Mouse (Mus musculus) lung, postnatal 25 days (tissue): Measurements from ENCODE around the gene Ddias.
A peak's percentile ranks its signal among the peaks of the same experiment; 100 is the strongest.
"Not testable (repeated sequence)": the region's sequence is repeated elsewhere in the genome, so short reads cannot be mapped to it uniquely, and the experiment has no call there.

Source experiments
- DNase-seq: peaks from one replicate; pipeline ENCODE4 v3.0.0; 2022; ENCODE audit warnings: low spot score

Ddias gene

DNA sequence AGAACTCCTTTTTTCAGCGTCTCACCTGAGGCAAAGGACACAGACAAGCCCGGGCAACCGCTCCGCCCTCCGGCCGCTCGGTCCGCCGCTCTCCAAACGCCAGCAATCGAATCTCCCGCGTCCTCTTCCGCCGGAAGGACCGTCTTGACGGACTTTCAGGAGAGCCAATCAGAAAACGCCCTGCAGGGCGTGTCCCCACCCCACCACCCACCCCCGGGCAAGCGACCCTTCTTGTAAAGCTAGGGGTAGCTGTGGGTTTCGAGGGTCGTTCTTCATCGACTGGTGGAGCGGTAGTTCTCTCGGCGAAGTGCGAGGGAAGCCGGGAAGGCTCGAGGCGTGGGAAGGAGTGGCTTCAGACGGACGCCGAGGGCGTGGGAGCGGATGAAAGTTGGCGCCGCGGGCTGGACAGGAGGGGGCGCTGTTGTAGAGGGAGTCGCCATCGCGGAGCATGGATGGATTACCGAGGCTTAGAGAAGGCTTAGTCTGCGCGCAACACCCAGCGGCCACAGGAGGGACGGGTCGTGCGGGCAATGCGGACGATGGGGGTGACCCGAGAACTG lies at the start of gene Ddias, which contains the start of gene Prcp:
TSS of gene Ddias (minus strand) at position 132 of the 560 bp plus-strand sequence.
TSS of gene Prcp (plus strand) at position 355 of the 560 bp plus-strand sequence.
- DNase-seq: peak; percentile 93

DNA sequence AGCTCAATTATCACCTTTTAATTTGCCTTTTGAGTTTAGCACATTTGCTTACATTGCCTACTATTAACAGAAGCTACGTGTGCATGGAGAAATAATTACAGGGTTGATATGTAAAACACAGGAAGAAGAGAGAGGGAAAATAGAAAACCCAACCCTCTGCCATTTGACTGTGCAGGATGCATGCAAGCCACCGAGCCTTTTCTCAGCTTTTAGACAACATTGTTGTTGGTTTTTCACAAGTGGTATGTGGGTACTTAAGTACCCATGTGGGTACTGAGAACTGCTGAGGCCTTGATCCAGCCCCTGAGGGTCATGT lies 46.8 kb upstream of the Ddias start:
- no peak for DNase-seq

DNA sequence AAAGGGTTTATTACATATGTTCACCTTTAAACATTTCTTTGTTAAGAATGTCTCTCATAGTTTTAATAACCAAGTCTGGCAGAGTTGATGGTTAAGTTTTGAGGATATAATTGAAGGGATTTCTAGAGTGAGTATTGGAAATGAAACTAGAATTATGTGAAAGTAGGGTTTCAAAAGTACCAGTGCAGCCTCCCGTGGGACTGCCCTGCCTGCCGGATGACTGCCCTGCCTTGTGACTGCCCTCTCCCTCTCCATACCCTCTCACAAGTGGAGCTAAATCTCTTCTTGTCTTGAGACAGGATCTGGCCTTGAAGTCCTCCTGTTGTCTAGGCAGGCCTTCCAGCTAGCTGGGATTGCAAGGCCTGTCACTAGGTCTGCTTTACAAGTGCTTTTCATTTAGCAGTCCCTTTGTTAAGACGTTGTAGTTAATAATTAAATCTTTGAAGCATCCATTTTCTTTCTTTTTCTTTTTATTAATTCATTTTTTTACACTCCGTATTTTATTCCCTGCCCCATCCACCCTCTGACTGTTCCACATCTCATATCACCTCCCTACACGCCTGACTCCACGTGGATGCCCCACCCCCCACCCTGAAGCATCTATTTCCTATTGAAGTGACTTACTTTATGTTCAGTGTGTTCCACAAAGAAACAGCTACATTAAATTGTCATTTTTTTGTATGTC lies 46.3 kb upstream of the Ddias start:
- DNase-seq: no peak

DNA sequence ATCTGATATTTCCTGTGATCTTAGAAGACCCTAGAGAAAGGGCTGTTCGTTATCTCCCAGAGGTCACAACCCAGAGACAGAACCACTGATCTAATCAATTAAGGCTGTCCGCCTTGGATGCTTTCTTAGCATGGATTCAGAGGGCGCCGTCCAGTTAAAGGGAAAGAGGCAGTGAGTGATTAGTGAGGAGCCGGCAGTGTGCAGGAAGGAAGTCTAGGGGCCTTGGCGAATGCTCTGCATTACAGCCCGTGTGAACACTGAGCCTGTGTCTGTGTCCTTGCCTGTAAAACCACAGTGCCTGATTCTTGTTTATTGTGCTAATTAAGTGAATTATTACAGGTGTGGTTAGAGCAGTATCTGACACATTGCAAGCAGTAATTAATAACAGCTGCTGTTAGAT lies 30.2 kb upstream of the Ddias start:
- not testable (repeated sequence) for DNase-seq

DNA sequence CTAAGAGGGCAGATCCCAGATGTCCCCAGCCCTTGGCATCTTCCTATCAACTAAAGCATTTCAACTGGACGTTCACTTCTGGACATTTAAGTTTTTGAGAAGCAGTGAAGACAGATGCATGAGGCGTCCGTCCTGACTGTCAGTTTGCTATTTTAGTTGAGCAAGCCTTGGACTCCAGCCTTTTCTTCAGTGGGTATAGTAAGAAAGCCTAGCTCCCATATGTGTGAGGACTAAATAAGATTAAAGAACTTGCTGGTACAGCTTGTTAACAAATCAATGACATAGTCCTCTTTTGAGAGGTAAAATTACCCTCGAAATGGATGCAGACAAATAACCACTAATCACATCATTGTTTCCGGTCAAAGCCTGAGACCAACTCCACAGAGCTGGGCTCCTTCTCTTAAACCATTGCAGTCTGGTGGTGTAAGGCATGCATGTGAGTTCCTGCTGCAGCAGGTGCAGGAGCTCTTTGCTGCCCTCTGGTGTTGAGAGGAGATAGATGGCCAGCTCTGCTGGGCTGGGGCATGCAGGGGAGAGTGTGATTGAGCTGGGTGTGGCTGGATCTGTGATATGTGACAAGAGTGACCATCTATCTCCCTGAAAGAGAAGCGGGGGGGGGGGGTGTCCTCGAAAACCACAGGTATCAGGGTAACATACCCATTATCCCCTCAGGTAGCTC lies 29.5 kb upstream of the Ddias start:
- DNase-seq: peak; percentile 73

DNA sequence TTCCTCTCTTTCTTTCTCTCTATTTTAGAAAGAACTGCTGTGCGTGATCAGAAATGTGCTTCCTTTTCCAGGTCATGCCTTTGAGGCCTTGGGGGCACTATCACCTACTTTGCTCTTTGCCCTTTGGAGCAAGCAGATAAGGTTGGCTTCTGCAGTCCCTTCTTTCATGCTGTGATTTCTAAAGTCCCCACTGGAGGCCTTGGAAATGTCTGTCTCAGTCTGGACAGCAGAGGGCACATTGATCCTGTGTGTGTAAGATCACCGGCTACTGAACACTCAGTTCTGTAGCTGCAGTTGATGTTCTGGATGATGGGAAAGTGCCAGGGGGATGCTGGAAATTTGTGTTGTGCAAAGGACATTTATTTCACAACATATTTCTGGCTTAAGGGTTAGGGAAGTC lies 23.0 kb upstream of the Ddias start:
- DNase-seq: no peak

DNA sequence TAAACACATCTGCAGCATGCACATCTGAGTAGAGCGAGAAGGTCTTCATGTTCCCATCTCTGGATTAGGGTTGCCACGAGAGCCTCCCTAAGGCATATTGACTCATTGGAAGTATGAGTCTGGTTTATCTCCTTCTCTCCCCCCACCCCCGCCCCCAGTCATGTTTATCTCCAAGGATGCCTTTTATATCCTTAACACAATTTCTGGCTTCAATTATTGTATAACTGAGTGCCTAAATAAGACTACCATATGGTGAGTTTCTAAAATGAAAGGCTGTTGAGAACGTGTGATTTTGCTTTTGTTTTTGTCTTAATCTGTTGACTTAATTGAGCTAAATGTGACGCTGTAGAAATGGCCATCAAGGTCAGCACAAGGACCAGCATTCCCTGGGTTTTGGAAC lies 22.0 kb upstream of the Ddias start:
- no peak for DNase-seq

DNA sequence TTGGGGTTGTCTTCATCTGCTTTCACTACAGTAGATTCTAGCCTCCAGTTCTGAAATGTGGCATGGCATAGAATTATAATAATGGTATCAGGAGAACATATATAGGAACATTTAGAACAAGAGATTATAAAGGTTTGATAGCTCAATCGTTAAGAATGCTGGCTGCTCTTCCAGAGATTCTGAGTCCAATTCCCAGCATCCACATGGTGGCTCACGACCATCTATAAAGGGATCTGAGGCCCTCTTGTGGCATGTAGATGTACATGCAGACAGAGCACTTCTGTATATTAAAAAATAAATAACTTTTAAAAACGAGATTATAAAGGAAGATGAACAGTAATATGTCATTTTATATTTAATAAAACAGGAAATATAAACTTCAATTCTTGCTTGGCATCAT lies 19.4 kb upstream of the Ddias start:
- DNase-seq: no peak

DNA sequence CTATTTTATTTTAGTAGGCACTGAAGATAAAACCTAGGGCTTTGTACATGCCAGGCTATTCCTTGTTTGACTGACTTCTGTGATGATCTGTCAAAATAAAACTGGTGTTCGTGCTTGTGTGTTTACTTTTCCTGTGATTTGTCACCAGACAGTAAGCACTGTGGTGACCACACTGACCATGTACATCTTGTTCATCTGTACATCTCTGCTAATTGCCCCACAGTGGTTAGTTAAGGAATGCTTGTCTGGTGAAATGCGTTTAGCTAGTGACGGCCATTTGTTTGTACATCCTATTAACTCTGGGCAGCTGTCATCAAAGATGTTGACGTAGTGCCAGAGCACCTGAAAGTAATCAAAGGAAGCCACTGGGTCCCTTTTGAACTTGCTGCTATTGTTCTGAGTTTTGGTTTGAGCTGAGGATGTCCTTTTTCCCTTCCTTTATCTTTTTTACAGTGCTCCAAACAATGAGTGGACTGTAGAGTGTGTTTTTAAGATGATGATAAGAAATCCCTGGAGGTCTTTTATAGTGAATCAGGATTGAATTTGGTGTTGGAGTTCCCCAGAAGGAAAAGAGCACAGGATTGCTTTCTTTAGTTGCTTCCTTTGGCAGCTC lies 16.7 kb upstream of the Ddias start:
- no peak for DNase-seq

DNA sequence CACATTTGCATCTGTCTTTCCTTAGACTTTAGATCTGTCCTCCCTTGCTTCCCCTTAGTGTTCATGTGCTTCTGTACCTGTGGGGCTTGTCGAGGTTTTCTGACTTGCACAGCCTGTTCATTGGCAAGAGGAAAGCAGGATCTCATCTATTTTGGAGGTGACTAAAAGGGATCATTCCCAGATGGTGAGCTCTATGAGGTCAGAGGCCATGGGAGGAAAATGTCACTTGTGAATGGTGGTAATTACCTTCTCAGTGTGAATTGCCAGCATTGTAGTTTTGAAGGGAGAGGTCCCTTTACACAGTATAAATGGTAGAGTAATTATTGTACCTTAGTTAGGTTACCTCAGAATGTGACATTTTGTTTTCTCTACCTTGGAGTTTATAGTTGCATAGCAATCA lies 16.2 kb upstream of the Ddias start:
- DNase-seq: no peak

DNA sequence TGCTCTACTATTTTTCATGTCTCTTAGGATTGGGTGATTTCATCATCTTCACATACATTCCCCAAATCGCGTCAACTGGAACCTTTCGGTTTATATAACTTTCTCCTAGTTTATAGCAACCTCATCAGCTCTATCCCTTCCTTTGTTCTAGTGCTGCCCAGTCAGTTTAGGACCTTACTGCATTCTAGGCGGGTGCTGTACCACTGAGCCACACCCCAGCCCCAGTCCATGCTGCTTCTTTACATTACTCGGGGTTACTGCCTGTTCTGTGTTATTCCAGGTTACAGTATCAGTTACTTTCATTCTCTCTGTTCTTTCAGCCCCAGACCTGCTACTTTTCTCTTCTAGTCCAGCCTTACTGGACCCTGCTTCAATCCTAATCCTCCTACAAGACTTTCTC lies 13.2 kb upstream of the Ddias start:
- no peak for DNase-seq

DNA sequence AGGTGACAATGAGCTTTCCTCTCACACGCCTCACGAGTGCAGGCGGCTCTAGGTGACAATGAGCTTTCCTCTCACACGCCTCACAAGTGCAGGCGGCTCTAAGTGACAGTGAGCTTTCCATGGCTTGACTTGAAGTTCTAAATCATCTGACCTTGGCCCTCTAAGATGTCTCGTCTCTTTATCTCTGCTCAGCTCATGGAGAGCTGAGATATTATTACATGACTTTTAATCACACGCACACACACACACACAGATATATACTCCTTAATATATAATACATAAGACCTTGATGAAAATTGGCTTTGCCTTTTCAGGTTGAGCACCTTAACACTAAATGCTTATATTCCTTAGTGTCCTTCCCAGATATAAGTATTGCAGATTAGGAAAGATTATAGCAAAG lies 12.8 kb upstream of the Ddias start:
- no peak for DNase-seq

DNA sequence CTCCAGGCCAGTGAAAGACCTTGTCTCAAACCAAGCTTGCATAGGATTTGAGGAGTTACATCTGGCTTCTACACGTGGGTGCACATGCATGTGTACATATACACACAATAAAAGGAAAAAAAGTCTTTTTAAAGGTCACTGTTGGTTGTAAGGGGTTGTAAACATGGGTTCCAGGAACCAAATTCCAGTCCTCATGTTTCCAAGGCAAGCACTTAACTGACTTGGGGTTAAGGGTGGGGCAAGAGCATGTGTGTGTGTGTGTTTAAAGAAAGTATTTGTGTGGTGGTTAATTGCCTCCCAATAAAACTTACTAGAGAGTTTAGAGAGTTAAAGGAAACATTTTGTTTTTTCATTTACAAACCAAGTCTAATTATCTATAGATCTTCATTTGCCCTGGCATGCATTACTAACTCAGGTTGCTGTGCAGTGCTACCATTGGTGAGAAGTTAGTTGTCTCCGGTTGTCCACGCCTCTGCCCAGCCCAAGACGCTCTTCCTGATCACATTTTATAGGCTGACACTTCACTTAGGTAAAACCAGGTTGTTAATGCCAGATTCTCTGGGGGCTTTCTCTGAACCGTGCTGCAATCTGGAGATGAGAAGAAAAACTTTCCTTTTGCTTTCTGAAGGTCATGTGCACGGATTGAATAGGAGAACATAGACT lies 11.1 kb upstream of the Ddias start:
- no peak for DNase-seq

DNA sequence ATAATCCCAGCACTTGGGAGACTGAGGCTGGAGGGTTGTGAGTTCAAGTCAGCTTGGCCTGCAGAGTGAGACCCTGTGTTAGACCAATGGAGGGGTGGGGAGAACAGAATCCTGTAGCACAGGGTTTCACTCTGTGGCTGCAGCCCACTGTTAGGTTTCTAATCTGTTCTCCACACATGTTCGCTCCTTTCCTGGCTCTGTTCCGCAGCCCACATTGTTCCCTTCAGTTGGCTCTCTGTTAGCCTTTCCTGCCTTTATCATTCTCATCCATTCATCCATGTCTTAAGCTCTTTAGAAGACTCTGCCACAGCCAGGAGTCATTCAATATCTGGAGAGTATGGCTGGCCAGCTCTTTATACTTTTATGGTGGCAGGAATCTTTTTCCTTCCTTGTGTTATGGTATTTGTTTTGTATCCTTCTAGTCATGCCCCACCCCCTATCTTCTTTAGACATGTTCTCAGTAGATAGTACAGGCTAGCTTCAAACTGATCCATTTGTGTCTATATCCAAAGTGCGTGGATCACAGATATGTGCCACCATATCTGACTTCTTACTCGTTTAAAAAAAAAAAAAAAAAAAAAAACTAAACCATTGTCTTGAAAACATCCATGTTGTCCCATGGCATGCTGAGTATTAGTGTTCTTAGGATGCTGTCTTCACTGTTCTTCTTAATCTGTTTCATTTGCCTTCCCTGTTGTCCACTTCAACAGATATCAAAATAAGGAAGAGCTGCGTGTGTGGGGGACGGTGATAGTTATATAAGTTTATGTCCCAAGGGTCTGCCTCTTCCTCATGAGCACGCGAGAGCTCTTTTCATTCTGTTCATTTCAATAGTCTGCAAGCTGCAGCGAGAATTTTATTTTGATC lies 10.0 kb upstream of the Ddias start:
- DNase-seq: no peak

DNA sequence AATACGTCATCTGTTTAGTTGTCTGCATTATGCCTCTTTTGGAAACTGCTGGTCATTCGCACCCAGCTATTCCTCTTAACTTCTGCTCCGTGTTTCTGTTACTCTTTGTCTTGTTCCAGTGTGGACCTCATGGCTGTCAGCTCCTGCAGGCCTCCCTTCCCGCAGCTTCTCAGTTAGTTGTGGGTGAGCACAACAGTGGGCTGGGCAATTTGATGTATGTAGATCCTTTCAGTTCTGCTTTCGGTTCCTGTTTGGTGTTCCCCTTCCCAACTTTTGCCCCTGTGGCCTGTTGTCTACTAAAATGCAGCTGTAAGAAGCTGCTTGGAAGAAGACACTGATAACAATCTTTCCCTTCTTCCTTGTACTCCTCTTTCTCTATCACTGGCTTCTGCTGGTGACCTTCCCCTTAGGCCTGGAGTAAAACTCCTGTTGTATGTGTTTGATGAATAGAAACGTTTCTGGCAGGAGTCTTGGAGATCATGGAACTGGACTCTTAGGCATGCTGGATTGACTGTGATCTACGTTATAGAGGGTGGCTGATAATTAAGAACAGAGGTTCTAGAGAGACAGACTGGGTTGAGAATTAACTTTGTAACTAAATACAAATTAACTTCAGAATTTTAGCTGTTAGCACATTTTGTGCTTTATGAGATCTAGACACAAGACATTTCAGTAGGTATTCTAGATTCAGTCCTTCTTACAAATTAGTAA lies 4.7 kb upstream of the Ddias start:
- DNase-seq: peak; percentile 37

DNA sequence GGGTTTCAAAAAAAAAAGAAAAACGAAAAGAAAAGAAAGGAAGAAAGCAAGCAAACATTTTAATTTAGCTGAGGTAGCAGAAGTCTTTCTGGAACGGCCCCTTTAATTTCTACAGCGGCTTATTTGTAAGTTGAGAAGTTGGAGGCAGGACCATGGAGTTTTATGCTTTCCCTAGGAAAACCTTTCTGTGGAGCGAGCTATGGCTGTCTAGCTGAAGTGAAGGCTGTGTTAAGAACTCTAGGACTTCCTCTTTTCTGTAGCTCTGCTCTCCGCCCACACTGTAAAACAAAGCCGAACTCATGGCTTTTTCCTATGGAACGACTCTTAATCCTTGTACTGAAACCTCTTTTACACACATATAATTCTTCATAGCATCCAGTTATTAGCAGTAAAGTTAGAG lies 2.5 kb upstream of the Ddias start:
- peak; percentile 18 for DNase-seq

DNA sequence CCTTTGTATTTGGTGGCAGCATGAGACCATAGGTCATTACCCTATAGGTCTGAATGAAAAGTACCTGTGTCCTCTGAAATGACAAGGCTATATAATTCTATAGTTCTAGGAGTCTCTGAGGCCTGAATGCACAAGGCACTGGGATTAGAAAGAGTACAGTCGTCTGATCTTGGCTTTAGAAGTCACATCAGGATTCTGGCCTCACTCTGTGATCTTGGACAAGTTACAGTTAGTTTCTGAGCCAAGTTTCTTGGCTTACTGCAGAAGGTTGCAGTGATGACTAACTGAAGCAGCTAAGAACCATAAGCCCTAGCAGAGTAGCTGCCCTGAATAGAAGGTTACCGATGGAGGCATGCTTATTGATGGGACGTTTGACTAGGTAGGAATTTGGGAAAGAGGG lies 2.0 kb upstream of the Ddias start:
- peak; percentile 19 for DNase-seq

DNA sequence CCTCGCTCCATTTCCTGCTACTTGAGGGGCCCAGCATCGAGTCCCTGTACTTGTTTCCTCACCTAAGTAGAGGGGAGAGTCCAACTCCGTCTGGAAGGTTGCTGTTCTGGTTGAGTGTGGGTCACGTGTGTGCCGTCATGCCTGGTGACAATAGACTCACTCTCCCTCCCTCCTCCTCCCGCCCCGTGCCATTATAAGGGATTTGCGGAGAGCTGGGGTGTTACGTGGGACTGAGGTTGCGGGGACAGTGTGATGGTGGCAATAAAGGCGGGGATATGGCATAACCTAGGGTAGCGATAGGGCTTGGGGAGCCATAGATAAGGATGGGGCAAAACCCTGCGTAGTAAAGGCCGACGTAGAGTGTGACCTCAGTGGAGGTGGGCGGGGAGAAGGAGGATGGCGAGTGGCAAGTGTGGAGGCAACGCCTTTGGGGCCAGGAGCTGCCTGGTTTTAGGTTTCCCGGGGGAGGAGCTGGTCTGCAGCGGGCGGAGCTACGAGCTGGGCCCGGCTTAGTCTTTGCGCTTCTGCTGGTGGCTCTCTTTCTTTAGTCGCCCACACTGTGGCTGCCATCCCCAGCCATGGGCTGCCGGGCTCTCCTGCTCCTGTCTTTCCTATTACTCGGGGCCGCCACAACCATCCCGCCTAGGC lies 838 bp upstream of the Ddias start:
- peak; percentile 95 for DNase-seq

DNA sequence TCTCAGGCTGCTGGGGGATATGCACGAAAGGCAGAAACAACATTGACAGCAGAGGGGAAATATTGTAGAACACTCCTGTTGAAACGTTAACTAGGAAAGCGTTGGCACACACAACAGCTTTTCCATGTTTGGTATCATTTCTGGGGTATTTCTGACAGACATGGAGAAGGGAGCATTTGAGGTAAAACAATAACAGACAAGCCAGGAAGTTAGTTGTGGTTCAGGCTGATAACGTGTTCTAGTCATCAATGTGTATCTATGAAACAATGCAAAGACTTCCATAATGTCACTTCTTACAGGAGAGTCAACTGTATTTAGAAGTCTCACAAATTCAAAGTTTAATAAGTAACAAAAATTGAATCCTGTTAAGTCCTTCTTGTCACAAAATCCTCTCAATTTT lies 2.5 kb downstream of the Ddias start:
- DNase-seq: no peak

DNA sequence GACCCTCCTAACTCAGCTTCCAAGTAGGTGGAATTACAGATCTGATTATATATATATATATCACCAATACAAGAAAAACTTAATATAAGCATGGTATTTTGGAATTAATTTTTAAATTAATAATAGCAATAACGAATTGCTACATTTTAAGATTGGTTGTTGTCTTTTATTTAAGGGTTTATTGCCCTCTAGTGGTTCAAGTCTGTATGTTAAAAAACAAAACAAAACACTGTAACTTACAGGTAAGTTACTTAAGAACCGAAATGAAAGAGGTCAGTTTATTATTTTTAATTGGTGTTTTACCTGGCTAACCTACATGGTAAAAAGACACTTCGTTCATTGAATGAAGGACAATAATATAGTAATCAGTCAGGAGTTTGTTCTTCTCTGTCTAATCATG lies 3.9 kb downstream of the Ddias start:
- DNase-seq: no peak

DNA sequence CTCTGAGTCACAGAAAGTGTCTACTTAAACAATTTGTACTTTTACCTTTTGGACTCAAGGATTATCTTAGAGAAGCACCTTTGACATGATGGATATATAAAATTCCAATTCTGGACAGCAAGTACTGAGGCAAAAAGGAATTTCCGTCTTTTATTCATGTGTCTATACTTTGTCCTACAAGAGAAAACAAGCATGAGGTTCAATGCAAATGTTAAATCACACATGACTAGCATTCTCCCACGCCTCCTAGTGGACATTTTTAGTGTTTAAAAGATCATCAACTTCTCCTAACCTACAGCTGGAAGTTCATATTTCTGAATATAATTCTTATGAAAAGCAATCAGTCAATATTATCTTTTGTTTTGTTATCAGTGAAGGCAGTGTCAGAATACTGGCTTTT lies 7.5 kb downstream of the Ddias start:
- DNase-seq: peak; percentile 29
